ENCODE assay signal across 13 mouse cellular contexts in genomic region chr9:75234271-75234741, GRCm38 (mm10). TPM values are rescaled to one million over a fixed set of nuclear protein-coding genes. Genes with fewer than 3 reads are reported as not detected.
DNase-seq lines count a peak whose midpoint lies in the region; ATAC-seq and TF ChIP-seq lines count a peak whose summit lies in the region.
"Had no signal": no experiment of that assay in that cellular context is flagged by ENCODE, and none has a peak within 500 bp of the region (broad histone marks: within the 10 kb centered on the region; RNA-seq: fewer than 3 reads in every experiment).

No protein-coding gene starts in this region.

- H3K9me3 ChIP-seq in intestine, postnatal 0 days (ENCODE audit: control insufficient read depth), result no peaks in the 10 kb centered on the region
- H3K9me3 ChIP-seq in forebrain, embryonic 16.5 days (ENCODE audit: control insufficient read depth, low read length), result no peaks in the 10 kb centered on the region
- H3K9me3 ChIP-seq: embryonic facial prominence, embryonic 15.5 days had no signal

- peak; percentile 81 for ATAC-seq in intestine, postnatal 0 days
- no peak for ATAC-seq in forebrain, embryonic 16.5 days
- ATAC-seq: forebrain, postnatal 0 days had no signal

- H3K4me1 ChIP-seq in intestine, postnatal 0 days (replicated peaks; ENCODE audit: control insufficient read depth, insufficient read depth, low read length), result no peaks in the 10 kb centered on the region
- H3K4me1 ChIP-seq in forebrain, embryonic 16.5 days (replicated peaks; ENCODE audit: control insufficient read depth, insufficient read depth, low read length), result peaks cover 11% of the 10 kb centered on the region

- H3K4me2 ChIP-seq in intestine, postnatal 0 days (replicated peaks; ENCODE audit: low read depth), result peak overlapping the region; percentile 22
- H3K4me2 ChIP-seq in forebrain, embryonic 16.5 days (ENCODE audit: low read length), result no peak overlapping the region
- H3K4me2 ChIP-seq: embryonic facial prominence, embryonic 15.5 days had no signal

- no peak overlapping the region for H3K9ac ChIP-seq in intestine, postnatal 0 days (ENCODE audit: low read depth, low read length)
- H3K9ac ChIP-seq in forebrain, embryonic 16.5 days (replicated peaks; ENCODE audit: low read depth, low read length), result no peak overlapping the region
- H3K9ac ChIP-seq: embryonic facial prominence, embryonic 15.5 days; forebrain, postnatal 0 days had no signal

- 12% methylated on average over 7 of the region's 7 CpGs for WGBS in intestine, postnatal 0 days
- 35% methylated on average over 7 of the region's 7 CpGs for WGBS in forebrain, embryonic 16.5 days

- TF ChIP-seq CTCF in intestine, postnatal 0 days (IDR thresholded peaks at IDR 0.05; ENCODE audit: low read depth), result no peak

- H3K27ac ChIP-seq in intestine, postnatal 0 days (ENCODE audit: low read depth, low read length), result peak overlapping the region; percentile 15
- H3K27ac ChIP-seq in forebrain, embryonic 16.5 days (ENCODE audit: low read length), result no peak overlapping the region
- H3K27ac ChIP-seq: embryonic facial prominence, embryonic 15.5 days had no signal

- no peak overlapping the region for H3K4me3 ChIP-seq in intestine, postnatal 0 days (ENCODE audit: low read depth, low read length)
- no peak overlapping the region for H3K4me3 ChIP-seq in forebrain, embryonic 16.5 days (replicated peaks; ENCODE audit: low read length)
- H3K4me3 ChIP-seq: embryonic facial prominence, embryonic 15.5 days; megakaryocyte, embryonic 14.5 days had no signal

- peak; percentile 6 for DNase-seq in kidney, adult 18-20 months
- no peak for DNase-seq in kidney, postnatal 10 days
- peak; percentile 59 for DNase-seq in R1 (ENCODE audit: low read depth, low spot score)
- peak; percentile 53 to 82 for DNase-seq in lung, postnatal 4 days
- DNase-seq in layer of hippocampus, postnatal 36 days, result no peak
- DNase-seq: forebrain, postnatal 0 days; heart, postnatal 36 days; thymus, postnatal 4 days had no signal

- no peaks in the 10 kb centered on the region for H3K27me3 ChIP-seq in intestine, postnatal 0 days (replicated peaks; ENCODE audit: control insufficient read depth, insufficient read depth, low read length)
- H3K27me3 ChIP-seq in forebrain, embryonic 16.5 days (replicated peaks; ENCODE audit: control insufficient read depth, insufficient read depth, low read length), result peaks cover 15% of the 10 kb centered on the region

- no peaks in the 10 kb centered on the region for H3K36me3 ChIP-seq in intestine, postnatal 0 days (ENCODE audit: control insufficient read depth, insufficient read depth)
- H3K36me3 ChIP-seq in forebrain, embryonic 16.5 days (ENCODE audit: control insufficient read depth, insufficient read depth), result no peaks in the 10 kb centered on the region
- H3K36me3 ChIP-seq: embryonic facial prominence, embryonic 15.5 days had no signal

RNA-seq across cellular contexts. Expression of gene Myo5c, which starts 2.5 kb away (rescaled TPM):
- polyA plus RNA-seq in intestine, postnatal 0 days (2015; fragmentation: Nextera tagmentation; extraction: Ambion mirVana), result 1.5 and 1.9 TPM in 2 replicates
- 0.31 and 0.47 TPM in 2 replicates for polyA plus RNA-seq in forebrain, embryonic 16.5 days (2015; fragmentation: Nextera tagmentation; extraction: Ambion mirVana)
- under 1 TPM; 0.50 to 0.53 TPM for total RNA-seq in layer of hippocampus, postnatal 36 days (2021)
- total RNA-seq: granulocyte monocyte progenitor cell, adult 5-6 weeks had no signal

Comparison
In these comparisons a context has a peak if more than half of its experiments do, and no peak if none do; other contexts are left out.
1. DNase-seq: peak in kidney, adult 18-20 months (single experiment), R1 (single experiment) and lung, postnatal 4 days (2 of 2); none in kidney, postnatal 10 days (single experiment) and layer of hippocampus, postnatal 36 days (0 of 2).